Mouse (Mus musculus) cerebellum, adult 18-20 months (tissue): ENCODE results near the gene Washc4.
A peak's percentile ranks its signal among the peaks of the same experiment; 100 is the strongest.

Experiments used
- DNase-seq, 2 experiments: peaks; one replicate each; pipeline ENCODE4 v3.0.0; 2021

Gene Washc4

GRCm38 (mm10) chr10:83639881-83640386, 96.4 kb downstream of the Washc4 start:
- DNase-seq, result peak in 1 of 2 experiments; percentile 17

- peak; percentile 46 to 52 for DNase-seq
These were observed 98.1 kb downstream of the Washc4 start for GRCm38 (mm10) chr10:83641641-83642040.

- no peak for DNase-seq
These were observed 100.6 kb downstream of the Washc4 start for GRCm38 (mm10) chr10:83644167-83644566.

DNA sequence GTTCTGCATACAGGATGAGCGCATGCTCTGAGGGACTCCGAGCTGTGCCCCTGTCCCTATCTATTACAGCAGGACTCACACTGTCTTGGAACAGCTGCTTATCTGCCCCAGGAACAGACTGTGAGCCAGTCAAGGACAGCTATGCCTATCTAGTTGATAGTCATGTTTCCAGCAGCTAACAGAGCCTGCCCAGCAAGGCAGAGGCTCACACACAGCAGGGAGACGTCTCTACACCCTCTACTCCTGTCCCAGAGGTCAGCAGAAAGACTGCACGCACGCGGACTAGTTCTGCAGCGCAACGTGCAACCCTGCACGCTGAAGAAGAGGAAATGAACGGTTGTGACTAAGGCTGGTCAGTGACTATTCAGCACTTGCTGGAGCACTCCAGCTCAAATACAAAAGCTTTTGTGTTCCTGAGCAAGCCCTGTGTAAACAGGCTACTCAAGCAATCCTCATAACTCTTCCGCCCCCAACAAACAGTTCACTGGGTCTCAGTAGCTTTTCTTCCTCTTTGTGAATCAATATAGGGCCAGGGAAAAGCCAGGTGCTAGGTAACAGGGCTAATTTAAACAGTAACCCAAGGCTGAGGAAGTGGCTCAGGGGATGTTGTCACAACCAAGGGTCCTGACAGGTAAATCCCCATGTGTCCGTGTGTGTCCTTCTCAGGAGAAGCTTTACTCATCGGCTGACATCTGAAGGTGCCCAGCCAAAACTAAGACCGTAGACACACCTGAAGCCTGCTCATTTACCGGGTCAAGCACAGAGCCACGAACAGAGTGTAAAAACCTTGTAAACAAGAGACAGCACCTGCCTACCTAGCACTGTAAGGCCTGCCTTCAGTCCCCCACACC, 101.5 kb downstream of the Washc4 start:
- DNase-seq, result peak; percentile 46 to 52

GRCm38 (mm10) chr10:83645716-83645990, 102.1 kb downstream of the Washc4 start:
- peak in 1 of 2 experiments; percentile 49 for DNase-seq
